Mouse (Mus musculus) liver, postnatal 0 days (tissue): ENCODE results near the gene Mtnr1b.

Experiments used
- CTCF ChIP-seq: sonication (generic); IDR thresholded peaks from 2 replicates; pipeline ENCODE4 v1.5.1; 2016; ENCODE audit warnings: antibody characterized with exemption, low read depth
- EP300 ChIP-seq: IDR thresholded peaks from 2 replicates; pipeline ENCODE4 v1.6.1; 2016; ENCODE audit warnings: antibody characterized with exemption, low read depth, mild to moderate bottlenecking

- TF ChIP-seq CTCF (no peak), EP300 (no peak)
These were observed 87.7 kb downstream of the Mtnr1b start for GRCm38 (mm10) chr9:15786610-15787009.
